Mouse (Mus musculus) embryonic facial prominence, embryonic 15.5 days (tissue): ENCODE measurements around the gene Ep300. TPM values are rescaled to one million over a fixed set of nuclear protein-coding genes. Genes with fewer than 3 reads are reported as not detected.
"Not testable (repeated sequence)": the region's sequence is repeated elsewhere in the genome, so short reads cannot be mapped to it uniquely, and the experiment has no call there.

Source experiments
- ATAC-seq: fragments of 200-750 bp; cut with Nextera tagmentation; 2 replicates; pipeline ENCODE4 v1.8.0; 2017; ENCODE audit warnings: low read depth, moderate TSS enrichment; ENCODE audit not compliant: insufficient number of reproducible peaks, low FRiP score, low TSS enrichment
- H3K27ac ChIP-seq: fragments of 300-500 bp; sonication (generic); replicated peaks from 2 replicates; pipeline ENCODE4 v1.5.1; 2015; ENCODE audit warnings: mild to moderate bottlenecking, inconsistent platforms
- H3K27me3 ChIP-seq: fragments of 300-500 bp; sonication (generic); 2 replicates; pipeline ENCODE4 v1.6.1; 2015; ENCODE audit warnings: inconsistent platforms
- H3K36me3 ChIP-seq: fragments of 300-500 bp; sonication (generic); 2 replicates; pipeline ENCODE4 v1.6.1; 2015; ENCODE audit warnings: mild to moderate bottlenecking, inconsistent platforms
- H3K4me1 ChIP-seq: fragments of 300-500 bp; sonication (generic); 2 replicates; pipeline ENCODE4 v1.6.1; 2015; ENCODE audit warnings: inconsistent platforms
- H3K4me2 ChIP-seq: fragments of 300-500 bp; sonication (generic); replicated peaks from 2 replicates; pipeline ENCODE4 v1.6.1; 2015; ENCODE audit warnings: mild to moderate bottlenecking, inconsistent platforms
- H3K4me3 ChIP-seq: fragments of 300-500 bp; sonication (generic); replicated peaks from 2 replicates; pipeline ENCODE4 v1.5.1; 2015; ENCODE audit warnings: mild to moderate bottlenecking, inconsistent platforms
- H3K9ac ChIP-seq: fragments of 300-500 bp; sonication (generic); 2 replicates; pipeline ENCODE4 v1.6.1; 2015; ENCODE audit warnings: inconsistent platforms
- H3K9me3 ChIP-seq: fragments of 300-500 bp; sonication (generic); replicated peaks from 2 replicates; pipeline ENCODE4 v1.6.1; 2016; ENCODE audit warnings: inconsistent platforms
- WGBS: fragments of 180-500 bp; shearing (Covaris S2); methylation state at CpG from one replicate; pipeline ENCODE4 v1.1.7; 2015; 5-methylcytosine and 5-hydroxymethylcytosine counted together
- polyA plus RNA-seq: library from polyadenylated mRNA; unstranded; fragments of >200 nt; fragmentation: Nextera tagmentation; extraction: Ambion mirVana; gene quantifications from 2 replicates; pipeline ENCODE4 v1.2.1, GENCODE M21; 2015

Gene Ep300
- polyA plus RNA-seq, 1 experiment from 2014 or later, result 22.9 TPM

DNA sequence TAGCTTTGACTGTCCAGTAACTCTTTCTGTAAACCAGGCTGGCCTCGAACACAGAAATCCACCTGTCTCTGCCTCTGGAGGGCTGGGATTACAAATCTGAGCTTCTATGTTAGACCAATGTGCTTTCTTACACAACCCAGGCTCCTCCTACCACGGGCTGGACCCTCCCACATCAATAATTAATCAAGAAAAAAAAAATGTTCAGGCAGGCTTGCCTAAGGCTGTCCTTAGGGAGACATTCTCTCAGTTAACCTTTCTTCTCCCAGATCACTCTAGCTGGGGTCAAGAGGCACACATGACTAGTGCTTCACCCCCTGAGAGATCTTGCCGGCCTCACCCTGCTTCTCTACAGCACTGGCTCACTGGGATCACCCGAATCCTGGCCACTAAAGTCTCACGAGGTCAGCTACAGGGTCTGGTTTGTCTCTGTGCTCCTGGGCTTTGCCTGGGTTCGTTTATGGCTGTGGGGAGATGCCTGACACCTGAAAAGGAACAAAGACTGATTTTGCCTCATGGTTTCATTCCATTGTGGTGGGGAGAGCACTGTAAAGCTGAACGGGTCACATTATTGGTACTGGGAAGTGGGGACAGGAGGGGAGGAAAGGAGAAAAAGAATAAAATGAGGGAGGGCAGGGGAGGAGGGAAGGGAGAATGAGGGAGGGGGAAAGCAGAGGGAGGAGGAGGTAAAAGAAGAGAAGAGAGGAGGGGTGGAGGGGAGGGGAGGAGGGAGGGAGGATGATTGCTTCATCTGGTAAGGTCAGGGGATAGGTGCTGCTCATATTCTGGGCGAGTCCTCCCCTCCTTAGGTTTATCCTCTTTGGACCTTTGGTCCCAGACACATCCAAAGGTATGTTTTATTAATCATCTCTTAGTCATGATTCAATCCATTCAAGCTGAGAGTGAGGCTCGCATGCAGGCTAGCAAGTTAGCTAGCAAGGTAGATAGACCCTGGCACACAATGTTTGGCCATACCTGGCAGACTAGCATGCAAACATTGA lies 22.4 kb upstream of the Ep300 start:
- Histone ChIP-seq H3K4me2 (no peak overlapping the region), H3K36me3 (no peaks in the 10 kb centered on the region), H3K4me3 (no peak overlapping the region), H3K4me1 (no peaks in the 10 kb centered on the region), H3K9ac (no peak overlapping the region), H3K9me3 (no peaks in the 10 kb centered on the region), H3K27me3 (no peaks in the 10 kb centered on the region), H3K27ac (no peak overlapping the region)
- WGBS, result 58% methylated on average over 9 of the region's 9 CpGs
- no peak for ATAC-seq

DNA sequence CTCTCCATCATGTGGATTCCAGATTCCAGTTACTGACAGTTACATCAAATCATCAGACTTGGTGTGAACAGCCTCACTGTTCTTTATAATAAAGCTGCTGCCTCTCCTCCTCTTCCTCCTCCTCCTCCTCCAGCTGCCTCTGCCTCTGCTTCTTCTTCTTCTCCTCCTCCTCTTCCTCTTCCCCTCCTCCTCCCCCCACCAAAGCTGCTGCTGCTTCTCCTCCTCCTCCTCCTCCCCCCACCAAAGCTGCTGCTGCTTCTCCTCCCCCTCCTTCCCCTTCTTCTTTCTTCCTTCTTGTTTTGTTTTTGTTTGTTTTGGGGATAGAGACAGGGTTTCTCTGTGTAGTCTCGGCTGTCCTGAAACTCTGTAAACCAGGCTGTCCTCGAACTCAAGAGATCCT lies 17.1 kb upstream of the Ep300 start:
- ATAC-seq, result no peak
- no peak overlapping the region for H3K4me2 ChIP-seq
- no peaks in the 10 kb centered on the region for H3K9me3 ChIP-seq
- no peaks in the 10 kb centered on the region for H3K36me3 ChIP-seq
- no peak overlapping the region for H3K4me3 ChIP-seq
- H3K27me3 ChIP-seq, result no peaks in the 10 kb centered on the region
- no peaks in the 10 kb centered on the region for H3K4me1 ChIP-seq
- H3K27ac ChIP-seq, result no peak overlapping the region
- H3K9ac ChIP-seq, result no peak overlapping the region
- WGBS, result 20% methylated on average over 2 of the region's 2 CpGs

DNA sequence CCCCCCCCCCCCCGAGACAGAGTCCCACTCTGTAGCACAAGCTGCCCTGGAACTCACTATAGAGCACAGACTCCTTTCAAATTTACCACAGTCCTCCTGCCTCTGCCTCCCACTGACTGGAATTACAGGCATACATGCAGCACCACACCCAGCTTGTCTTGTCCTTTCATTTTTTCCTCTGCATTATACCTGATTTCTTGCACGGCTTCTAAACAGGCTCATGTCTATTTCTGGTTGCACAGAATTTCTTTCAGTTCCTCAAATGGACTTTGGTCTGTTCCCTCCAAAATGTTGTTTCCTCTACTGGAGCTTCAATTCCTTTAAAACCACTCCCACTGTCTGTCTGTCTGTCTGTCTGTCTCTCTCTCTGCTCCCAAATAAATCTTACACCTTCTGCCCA lies 16.6 kb upstream of the Ep300 start:
- Histone ChIP-seq H3K27ac (no peak overlapping the region), H3K4me2 (no peak overlapping the region), H3K4me3 (no peak overlapping the region), H3K36me3 (no peaks in the 10 kb centered on the region), H3K4me1 (no peaks in the 10 kb centered on the region), H3K27me3 (no peaks in the 10 kb centered on the region), H3K9ac (no peak overlapping the region), H3K9me3 (no peaks in the 10 kb centered on the region)
- WGBS, result 34% methylated on average over 2 of the region's 2 CpGs
- ATAC-seq, result no peak

DNA sequence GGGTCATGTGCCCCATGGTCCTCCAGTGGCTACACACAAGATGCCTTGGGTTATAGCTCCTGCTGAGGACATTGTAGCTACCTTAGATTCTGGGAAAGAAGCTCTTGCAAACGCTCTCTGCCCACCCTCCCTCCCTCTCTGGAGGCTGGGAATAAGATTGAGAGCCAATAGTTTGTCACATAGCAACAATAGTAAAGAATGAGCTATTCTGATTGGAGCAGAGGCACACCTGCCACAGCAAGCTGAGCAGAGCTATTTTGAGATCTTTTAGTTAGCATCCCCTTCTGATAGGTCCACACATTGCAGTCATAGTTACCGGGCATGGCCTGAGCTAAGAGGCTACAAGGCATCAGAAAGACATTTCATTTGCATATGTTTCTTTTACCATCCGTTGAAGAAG lies 8.2 kb upstream of the Ep300 start:
- H3K27me3 ChIP-seq, result no peaks in the 10 kb centered on the region
- no peak overlapping the region for H3K4me2 ChIP-seq
- no peak overlapping the region for H3K27ac ChIP-seq
- 11% methylated on average over 3 of the region's 3 CpGs for WGBS
- H3K9me3 ChIP-seq, result no peaks in the 10 kb centered on the region
- H3K36me3 ChIP-seq, result no peaks in the 10 kb centered on the region
- H3K9ac ChIP-seq, result no peak overlapping the region
- no peak overlapping the region for H3K4me3 ChIP-seq
- H3K4me1 ChIP-seq, result no peaks in the 10 kb centered on the region
- ATAC-seq, result no peak

DNA sequence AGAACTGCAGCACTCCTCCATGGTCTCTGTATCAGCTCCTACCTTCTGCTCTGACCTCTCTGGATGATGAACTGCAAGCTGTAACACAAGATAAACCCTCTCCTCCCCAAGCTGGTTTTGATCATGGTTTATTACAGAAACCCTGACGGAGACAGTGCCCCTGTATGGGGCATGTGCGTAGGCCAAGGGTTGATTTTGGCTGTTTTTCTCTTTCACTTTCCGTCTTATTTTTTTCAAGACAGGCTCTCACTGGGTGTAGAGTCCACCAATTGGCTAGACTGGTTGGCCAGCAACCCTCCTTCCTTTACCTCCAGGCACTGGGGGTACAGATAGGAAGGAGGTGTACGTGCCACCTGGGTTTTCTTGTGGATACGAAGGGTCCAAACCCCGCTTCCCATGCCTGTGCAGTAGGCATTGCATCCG lies 7.4 kb upstream of the Ep300 start:
- 79% methylated on average over 7 of the region's 7 CpGs for WGBS
- no peaks in the 10 kb centered on the region for H3K4me1 ChIP-seq
- no peak overlapping the region for H3K9ac ChIP-seq
- no peaks in the 10 kb centered on the region for H3K36me3 ChIP-seq
- ATAC-seq, result no peak
- H3K27ac ChIP-seq, result no peak overlapping the region
- H3K9me3 ChIP-seq, result no peaks in the 10 kb centered on the region
- no peak overlapping the region for H3K4me3 ChIP-seq
- H3K27me3 ChIP-seq, result no peaks in the 10 kb centered on the region
- no peak overlapping the region for H3K4me2 ChIP-seq

DNA sequence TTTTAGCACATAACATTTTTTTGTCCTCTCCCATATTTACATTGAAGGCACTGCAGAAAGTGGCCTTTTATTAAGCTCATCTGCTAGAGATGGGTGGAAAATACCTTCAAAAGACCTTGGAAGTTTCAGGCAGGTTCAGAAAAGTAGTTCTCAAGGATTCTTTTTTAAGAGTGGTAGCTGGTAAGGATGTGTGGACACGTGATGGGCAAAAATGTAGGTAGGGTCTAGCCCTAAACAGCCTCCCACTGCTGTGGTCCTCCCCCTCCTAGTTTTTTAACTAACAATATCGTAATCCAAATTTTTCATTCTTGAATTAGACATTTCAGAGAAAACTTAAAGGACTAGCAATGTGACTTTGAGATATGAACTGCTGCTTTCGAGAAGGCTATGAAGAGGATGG lies 685 bp upstream of the Ep300 start:
- no peak for ATAC-seq
- 7% methylated on average over 3 of the region's 3 CpGs for WGBS
- H3K4me3 ChIP-seq, result peak overlapping the region; percentile 68
- H3K4me2 ChIP-seq, result peak overlapping the region; percentile 58
- peak overlapping the region; percentile 91 for H3K27ac ChIP-seq
- no peaks in the 10 kb centered on the region for H3K9me3 ChIP-seq
- no peaks in the 10 kb centered on the region for H3K27me3 ChIP-seq
- peak overlapping the region; percentile 39; the same call in 1 of the 2 replicates for H3K9ac ChIP-seq
- H3K4me1 ChIP-seq, result peaks cover 11% of the 10 kb centered on the region
- H3K36me3 ChIP-seq, result no peaks in the 10 kb centered on the region

DNA sequence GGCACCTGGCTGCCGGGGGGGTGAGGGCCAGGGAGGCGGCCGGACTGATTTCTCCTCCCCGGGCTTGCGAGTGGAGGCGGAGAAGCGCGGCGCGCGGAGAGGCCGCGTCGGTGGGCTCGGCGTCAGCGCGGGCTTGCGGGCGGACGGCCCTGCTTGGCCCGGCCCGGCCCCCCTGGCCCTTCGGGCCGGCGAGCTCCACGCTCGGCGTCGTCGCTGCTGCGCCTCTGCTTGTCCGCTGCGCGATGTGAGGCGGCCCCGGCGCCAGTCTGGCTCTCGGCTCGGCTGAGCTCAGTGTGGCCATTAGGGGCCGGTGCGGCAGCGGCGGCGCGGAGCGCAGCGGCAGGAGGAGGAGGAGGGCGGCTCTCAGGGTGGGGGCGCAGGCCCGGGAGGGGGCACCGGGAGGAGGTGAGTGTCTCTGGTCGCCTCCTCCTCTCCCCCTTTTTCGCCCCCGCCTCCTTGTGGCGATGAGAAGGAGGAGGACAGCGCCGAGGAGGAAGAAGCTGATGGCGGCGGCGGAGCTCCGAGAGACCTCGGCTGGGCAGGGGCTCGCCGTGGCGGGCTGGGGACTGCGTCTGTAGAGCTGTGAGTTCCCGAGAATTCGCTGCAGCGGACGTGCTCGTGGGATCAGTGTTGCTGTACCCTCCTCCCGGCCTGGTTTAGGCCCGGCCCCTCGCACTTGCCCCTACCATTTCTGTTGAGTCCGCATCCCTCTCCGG lies 753 bp downstream of the Ep300 start:
- peaks cover 11% of the 10 kb centered on the region for H3K4me1 ChIP-seq
- no peaks in the 10 kb centered on the region for H3K36me3 ChIP-seq
- no peaks in the 10 kb centered on the region for H3K9me3 ChIP-seq
- peak overlapping the region; percentile 99 for H3K9ac ChIP-seq
- peak overlapping the region; percentile 68 for H3K4me3 ChIP-seq
- peak; percentile 75 for ATAC-seq
- H3K27ac ChIP-seq, result peak overlapping the region; percentile 100
- H3K4me2 ChIP-seq, result peak overlapping the region; percentile 53
- WGBS, result 0% methylated on average over 69 of the region's 77 CpGs
- H3K27me3 ChIP-seq, result no peaks in the 10 kb centered on the region

DNA sequence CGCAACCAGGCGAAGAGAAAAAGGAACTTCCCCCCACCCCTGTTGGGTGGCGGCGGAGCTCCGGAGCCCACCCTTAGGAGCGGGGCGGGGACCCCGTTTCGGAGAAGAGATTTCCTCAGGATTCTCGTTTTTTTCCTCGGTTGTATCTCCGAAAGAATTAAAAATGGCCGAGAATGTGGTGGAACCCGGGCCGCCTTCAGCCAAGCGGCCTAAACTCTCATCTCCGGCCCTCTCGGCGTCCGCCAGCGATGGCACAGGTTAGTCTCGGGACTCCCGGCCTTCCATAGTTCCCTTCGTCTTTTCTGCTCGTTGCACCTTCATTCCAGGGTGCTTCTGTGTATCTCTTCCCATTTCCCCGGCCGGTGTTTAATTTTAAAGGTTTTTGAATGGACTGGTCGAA lies 1.3 kb downstream of the Ep300 start:
- WGBS, result under 1% methylated on average over 28 of the region's 28 CpGs
- Histone ChIP-seq H3K27ac (peak overlapping the region; percentile 100), H3K9me3 (no peaks in the 10 kb centered on the region), H3K4me1 (peaks cover 11% of the 10 kb centered on the region), H3K4me2 (peak overlapping the region; percentile 53), H3K9ac (peak overlapping the region; percentile 99), H3K4me3 (peak overlapping the region; percentile 68), H3K27me3 (no peaks in the 10 kb centered on the region), H3K36me3 (no peaks in the 10 kb centered on the region)
- no peak for ATAC-seq

DNA sequence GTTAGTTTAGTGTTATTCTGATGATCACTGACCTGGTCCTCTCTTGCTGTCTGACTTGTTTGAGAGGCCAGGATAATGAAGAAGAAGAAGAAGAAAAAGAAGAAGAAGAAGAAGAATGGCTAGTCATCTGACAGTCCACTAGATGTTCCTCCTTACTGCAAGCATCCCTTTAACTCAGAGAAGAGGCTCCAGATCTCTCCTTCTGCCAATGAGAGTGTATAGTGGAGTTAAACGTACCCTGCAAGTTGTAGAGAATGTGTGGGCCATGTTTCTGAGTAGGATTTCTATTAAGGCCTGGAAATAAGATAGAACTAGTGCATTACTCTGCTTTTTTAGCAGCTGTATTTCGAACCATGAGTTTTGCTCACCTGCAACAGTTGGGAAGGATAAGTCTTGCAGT lies 2.5 kb downstream of the Ep300 start:
- no peaks in the 10 kb centered on the region for H3K27me3 ChIP-seq
- H3K9ac ChIP-seq, result peak overlapping the region; percentile 99; the same call in 1 of the 2 replicates
- ATAC-seq, result no peak
- no peak overlapping the region for H3K27ac ChIP-seq
- no peaks in the 10 kb centered on the region for H3K9me3 ChIP-seq
- 36% methylated on average over 2 of the region's 2 CpGs for WGBS
- H3K36me3 ChIP-seq, result no peaks in the 10 kb centered on the region
- H3K4me1 ChIP-seq, result peaks cover 11% of the 10 kb centered on the region
- H3K4me3 ChIP-seq, result peak overlapping the region; percentile 68
- peak overlapping the region; percentile 53 for H3K4me2 ChIP-seq

DNA sequence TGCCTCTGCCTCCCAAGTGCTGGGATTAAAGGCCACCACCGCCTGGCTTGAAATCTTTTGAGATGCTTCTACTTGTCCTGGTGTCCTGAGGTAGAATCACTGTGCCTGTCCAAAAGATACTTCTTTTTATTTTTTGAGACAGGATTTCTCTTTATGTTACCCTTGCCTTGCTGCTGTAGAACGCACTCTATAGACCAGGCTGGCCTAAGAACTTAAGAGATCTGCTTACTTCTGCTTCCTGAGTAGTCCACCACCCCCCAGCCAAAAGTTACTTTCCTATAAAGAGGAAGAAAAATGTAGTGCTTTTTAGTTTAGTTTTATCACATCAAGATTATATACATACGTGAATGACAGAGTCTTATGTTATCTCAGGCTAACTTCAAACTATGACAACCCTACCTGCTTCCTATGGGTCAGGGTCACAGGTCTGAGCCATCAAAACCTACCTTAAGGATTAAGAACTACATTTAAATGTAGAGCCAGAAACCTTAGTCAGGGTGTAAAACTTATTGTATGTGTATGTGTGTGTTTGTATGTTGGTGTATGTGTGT lies 9.1 kb downstream of the Ep300 start:
- Histone ChIP-seq H3K4me2 (no peak overlapping the region), H3K4me1 (no peaks in the 10 kb centered on the region; the same call in 1 of the 2 replicates), H3K27me3 (no peaks in the 10 kb centered on the region), H3K9me3 (no peaks in the 10 kb centered on the region), H3K27ac (no peak overlapping the region), H3K4me3 (no peak overlapping the region), H3K9ac (no peak overlapping the region), H3K36me3 (0 out of 2 replicates have a peak, but pooled peaks cover 7% of the 10 kb centered on the region)
- no peak for ATAC-seq
- WGBS, result 92% methylated on average over 3 of the region's 3 CpGs

DNA sequence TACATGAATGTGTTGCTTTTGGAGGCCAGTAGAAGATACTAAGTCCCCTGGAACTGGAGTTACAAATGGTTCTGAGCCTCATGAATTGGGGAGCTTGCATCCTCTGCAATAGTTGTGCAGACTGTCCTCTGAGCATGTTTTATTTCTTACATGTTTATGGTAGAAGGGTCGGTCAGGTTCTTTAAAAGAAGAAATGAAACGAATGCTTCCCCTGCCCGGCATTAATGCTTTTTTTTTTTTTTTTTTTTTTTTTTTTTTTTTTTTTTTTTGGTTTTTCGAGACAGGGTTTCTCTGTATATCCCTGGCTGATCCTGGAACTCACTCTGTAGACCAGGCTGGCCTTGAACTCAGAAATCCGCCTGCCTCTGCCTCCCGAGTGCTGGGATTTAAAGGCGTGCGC lies 13.6 kb downstream of the Ep300 start:
- 92% methylated on average over 8 of the region's 8 CpGs for WGBS
- ATAC-seq, H3K4me1 ChIP-seq, H3K4me2 ChIP-seq, H3K4me3 ChIP-seq, H3K9ac ChIP-seq, H3K27ac ChIP-seq, H3K27me3 ChIP-seq, H3K9me3 ChIP-seq: not testable (repeated sequence)
- peaks cover 22% of the 10 kb centered on the region for H3K36me3 ChIP-seq
